Mouse (Mus musculus): ENCODE measurements around the gene Adamts2. TPM values are rescaled to one million over a fixed set of nuclear protein-coding genes. Genes with fewer than 3 reads are reported as not detected.
A peak's percentile ranks its signal among the peaks of the same experiment; 100 is the strongest.

Gene Adamts2
- total and polyA plus RNA-seq, 2 experiments from 2014 or later: 4.9 to 12.7 TPM

GRCm38 (mm10) chr11:50650037-50650436 is 48.2 kb downstream of the Adamts2 start:
- H3K4me1 ChIP-seq (ENCODE audit: insufficient read depth, low read length): no peaks in the 10 kb centered on the region
- 86% methylated on average over 2 of the region's 2 CpGs for WGBS
- H3K27ac ChIP-seq (ENCODE audit: low read depth, low read length): no peak overlapping the region
- no peaks in the 10 kb centered on the region for H3K36me3 ChIP-seq (ENCODE audit: insufficient read depth, low read length)
- no peak overlapping the region for H3K4me2 ChIP-seq (ENCODE audit: low read depth, low read length, poor library complexity, severe bottlenecking)
- H3K9ac ChIP-seq (replicated peaks; ENCODE audit: low read length, poor library complexity, severe bottlenecking): no peak overlapping the region
- H3K27me3 ChIP-seq (ENCODE audit: insufficient read depth, low read length): no peaks in the 10 kb centered on the region
- H3K4me3 ChIP-seq (ENCODE audit: low read depth, low read length): no peak overlapping the region
- ATAC-seq (ENCODE audit: low FRiP score) (no peak), DNase-seq (ENCODE audit: low spot score) (no peak)
- H3K9me3 ChIP-seq (ENCODE audit: low read length): no peaks in the 10 kb centered on the region
- TF ChIP-seq CTCF (IDR thresholded peaks at IDR 0.05): no peak

- ATAC-seq (ENCODE audit: low FRiP score) (no peak), DNase-seq (ENCODE audit: low spot score) (no peak)
- Histone ChIP-seq H3K9me3 (ENCODE audit: low read length) (no peaks in the 10 kb centered on the region), H3K9ac (replicated peaks; ENCODE audit: low read length, poor library complexity, severe bottlenecking) (no peak overlapping the region), H3K27me3 (ENCODE audit: insufficient read depth, low read length) (no peaks in the 10 kb centered on the region), H3K4me3 (ENCODE audit: low read depth, low read length) (no peak overlapping the region), H3K4me2 (ENCODE audit: low read depth, low read length, poor library complexity, severe bottlenecking) (no peak overlapping the region), H3K27ac (ENCODE audit: low read depth, low read length) (no peak overlapping the region), H3K4me1 (ENCODE audit: insufficient read depth, low read length) (no peaks in the 10 kb centered on the region), H3K36me3 (ENCODE audit: insufficient read depth, low read length) (no peaks in the 10 kb centered on the region)
- 86% methylated on average over 9 of the region's 9 CpGs for WGBS
- no peak for TF ChIP-seq CTCF (IDR thresholded peaks at IDR 0.05)
These were observed 52.0 kb downstream of the Adamts2 start for GRCm38 (mm10) chr11:50653746-50654431.

- ATAC-seq (ENCODE audit: low FRiP score) (no peak), DNase-seq (ENCODE audit: low spot score) (peak; percentile 26)
- 44% methylated on average over 6 of the region's 6 CpGs for WGBS
- TF ChIP-seq CTCF (IDR thresholded peaks at IDR 0.05): no peak
- no peaks in the 10 kb centered on the region for H3K27me3 ChIP-seq (ENCODE audit: insufficient read depth, low read length)
- H3K27ac ChIP-seq (ENCODE audit: low read depth, low read length): no peak overlapping the region
- no peak overlapping the region for H3K4me3 ChIP-seq (ENCODE audit: low read depth, low read length)
- H3K4me2 ChIP-seq (ENCODE audit: low read depth, low read length, poor library complexity, severe bottlenecking): no peak overlapping the region
- H3K9ac ChIP-seq (replicated peaks; ENCODE audit: low read length, poor library complexity, severe bottlenecking): no peak overlapping the region
- no peaks in the 10 kb centered on the region for H3K36me3 ChIP-seq (ENCODE audit: insufficient read depth, low read length)
- no peaks in the 10 kb centered on the region for H3K9me3 ChIP-seq (ENCODE audit: low read length)
- H3K4me1 ChIP-seq (ENCODE audit: insufficient read depth, low read length): no peaks in the 10 kb centered on the region
These were observed 56.9 kb downstream of the Adamts2 start for GRCm38 (mm10) chr11:50658826-50659225.

GRCm38 (mm10) chr11:50662176-50662575 is 60.3 kb downstream of the Adamts2 start:
- DNase-seq (ENCODE audit: low spot score) (no peak), ATAC-seq (ENCODE audit: low FRiP score) (no peak)
- Histone ChIP-seq H3K27me3 (ENCODE audit: insufficient read depth, low read length) (no peaks in the 10 kb centered on the region), H3K27ac (ENCODE audit: low read depth, low read length) (no peak overlapping the region), H3K4me2 (ENCODE audit: low read depth, low read length, poor library complexity, severe bottlenecking) (no peak overlapping the region), H3K9ac (replicated peaks; ENCODE audit: low read length, poor library complexity, severe bottlenecking) (no peak overlapping the region), H3K36me3 (ENCODE audit: insufficient read depth, low read length) (no peaks in the 10 kb centered on the region), H3K4me3 (ENCODE audit: low read depth, low read length) (no peak overlapping the region), H3K9me3 (ENCODE audit: low read length) (no peaks in the 10 kb centered on the region), H3K4me1 (ENCODE audit: insufficient read depth, low read length) (no peaks in the 10 kb centered on the region)
- WGBS: 89% methylated on average over 3 of the region's 3 CpGs
- TF ChIP-seq CTCF (IDR thresholded peaks at IDR 0.05): no peak

GRCm38 (mm10) chr11:50664826-50665225 is 62.9 kb downstream of the Adamts2 start:
- Histone ChIP-seq H3K4me2 (ENCODE audit: low read depth, low read length, poor library complexity, severe bottlenecking) (no peak overlapping the region), H3K36me3 (ENCODE audit: insufficient read depth, low read length) (no peaks in the 10 kb centered on the region), H3K9me3 (ENCODE audit: low read length) (no peaks in the 10 kb centered on the region), H3K9ac (replicated peaks; ENCODE audit: low read length, poor library complexity, severe bottlenecking) (no peak overlapping the region), H3K4me1 (ENCODE audit: insufficient read depth, low read length) (no peaks in the 10 kb centered on the region), H3K27me3 (ENCODE audit: insufficient read depth, low read length) (no peaks in the 10 kb centered on the region), H3K27ac (ENCODE audit: low read depth, low read length) (no peak overlapping the region), H3K4me3 (ENCODE audit: low read depth, low read length) (no peak overlapping the region)
- no peak for ATAC-seq (ENCODE audit: low FRiP score)
- DNase-seq (ENCODE audit: low spot score): no peak
- TF ChIP-seq CTCF (IDR thresholded peaks at IDR 0.05): no peak
- WGBS: 76% methylated on average over 4 of the region's 4 CpGs

GRCm38 (mm10) chr11:50669542-50670362 is 67.9 kb downstream of the Adamts2 start:
- 75% methylated on average over 9 of the region's 9 CpGs for WGBS
- Histone ChIP-seq H3K4me2 (ENCODE audit: low read depth, low read length, poor library complexity, severe bottlenecking) (no peak overlapping the region), H3K9ac (replicated peaks; ENCODE audit: low read length, poor library complexity, severe bottlenecking) (no peak overlapping the region), H3K9me3 (ENCODE audit: low read length) (no peaks in the 10 kb centered on the region), H3K27me3 (ENCODE audit: insufficient read depth, low read length) (no peaks in the 10 kb centered on the region), H3K36me3 (ENCODE audit: insufficient read depth, low read length) (no peaks in the 10 kb centered on the region), H3K4me1 (ENCODE audit: insufficient read depth, low read length) (no peaks in the 10 kb centered on the region), H3K27ac (ENCODE audit: low read depth, low read length) (no peak overlapping the region), H3K4me3 (ENCODE audit: low read depth, low read length) (no peak overlapping the region)
- no peak for ATAC-seq (ENCODE audit: low FRiP score)
- no peak for TF ChIP-seq CTCF (IDR thresholded peaks at IDR 0.05)
- DNase-seq (ENCODE audit: low spot score): peak; percentile 74
